Mouse (Mus musculus) bone marrow, adult 2 months (tissue): ENCODE measurements at regions not wholly inside any gene's neighbourhood (a gene's known extent, or its start where the extent isn't known, plus 50 kb on each side); places are given as distances from the start of the nearest gene placed in this dataset.

Source experiments
- H3K27ac ChIP-seq: fragments of 200-500 bp; 2 replicates; pipeline ENCODE4 v1.5.1; 2012; ENCODE audit warnings: low read depth, mild to moderate bottlenecking, control low read depth, inconsistent platforms, low read length; ENCODE audit not compliant: control insufficient read depth, poor library complexity, insufficient read depth
- H3K4me1 ChIP-seq: fragments of 200-500 bp; 2 replicates; pipeline ENCODE4 v1.6.1; 2011; ENCODE audit warnings: low read length; ENCODE audit not compliant: control insufficient read depth, insufficient read depth
- H3K4me3 ChIP-seq: fragments of 200-500 bp; replicated peaks from 2 replicates; pipeline ENCODE3; 2011; ENCODE audit warnings: mild to moderate bottlenecking, low read depth, low read length, control low read depth; ENCODE audit not compliant: control insufficient read depth
- CTCF ChIP-seq: fragments of 200-500 bp; IDR thresholded peaks from 2 replicates; pipeline ENCODE4 v1.5.1; 2011; ENCODE audit warnings: low read length, control low read depth; ENCODE audit not compliant: control insufficient read depth, insufficient read depth
- POLR2A ChIP-seq: fragments of 200-500 bp; IDR thresholded peaks from 2 replicates; pipeline ENCODE4 v1.6.1; 2011; ENCODE audit warnings: low read depth, mild to moderate bottlenecking, control low read depth, low read length, borderline replicate concordance; ENCODE audit not compliant: control insufficient read depth
- WGBS: fragments of 180-500 bp; shearing (Covaris S2); methylation state at CpG from one replicate; pipeline ENCODE4 v1.1.7; 2018; 5-methylcytosine and 5-hydroxymethylcytosine counted together

DNA sequence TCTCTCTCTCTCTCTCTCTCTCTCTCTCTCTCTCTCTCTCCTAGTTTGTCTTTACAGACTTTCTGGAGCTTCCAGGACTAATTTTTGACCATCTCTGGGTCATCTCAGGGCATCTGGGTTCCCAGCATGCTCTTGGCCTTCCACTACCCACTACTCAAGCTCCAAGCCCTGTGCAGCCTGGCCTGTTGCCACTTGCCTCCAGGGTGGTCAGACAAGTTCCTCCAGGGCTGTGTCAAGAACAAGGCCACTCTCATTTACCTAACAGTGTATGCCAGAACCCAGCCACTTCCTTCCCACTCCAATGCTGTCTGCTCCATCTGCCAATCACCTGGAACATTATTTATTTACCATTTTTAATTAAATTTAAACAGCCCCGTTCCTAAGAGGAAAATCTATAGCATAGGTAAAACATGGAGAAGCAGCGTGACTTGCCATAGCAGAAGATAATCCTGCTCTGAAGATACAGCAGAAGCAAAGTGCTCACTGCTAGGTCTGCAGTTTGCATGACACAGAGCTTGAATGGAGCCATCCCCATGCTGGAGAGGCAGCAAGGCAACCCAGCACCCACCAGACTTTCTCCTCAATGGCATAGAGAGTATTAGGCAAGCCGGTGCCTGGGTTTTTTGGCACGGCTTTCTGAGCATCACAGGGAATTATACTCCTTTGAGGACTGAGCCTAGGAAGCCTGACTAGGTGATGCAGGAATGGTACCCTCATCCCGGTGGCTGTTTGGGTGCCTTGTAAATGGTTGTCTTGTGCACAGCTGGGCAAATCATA is 54.0 kb downstream of the Foxi1 start:
- H3K4me3 ChIP-seq: no peak overlapping the region
- no peaks in the 10 kb centered on the region for H3K4me1 ChIP-seq
- H3K27ac ChIP-seq: no peak overlapping the region
- 62% methylated on average over 5 of the region's 5 CpGs for WGBS
- TF ChIP-seq CTCF (no peak), POLR2A (no peak)

DNA sequence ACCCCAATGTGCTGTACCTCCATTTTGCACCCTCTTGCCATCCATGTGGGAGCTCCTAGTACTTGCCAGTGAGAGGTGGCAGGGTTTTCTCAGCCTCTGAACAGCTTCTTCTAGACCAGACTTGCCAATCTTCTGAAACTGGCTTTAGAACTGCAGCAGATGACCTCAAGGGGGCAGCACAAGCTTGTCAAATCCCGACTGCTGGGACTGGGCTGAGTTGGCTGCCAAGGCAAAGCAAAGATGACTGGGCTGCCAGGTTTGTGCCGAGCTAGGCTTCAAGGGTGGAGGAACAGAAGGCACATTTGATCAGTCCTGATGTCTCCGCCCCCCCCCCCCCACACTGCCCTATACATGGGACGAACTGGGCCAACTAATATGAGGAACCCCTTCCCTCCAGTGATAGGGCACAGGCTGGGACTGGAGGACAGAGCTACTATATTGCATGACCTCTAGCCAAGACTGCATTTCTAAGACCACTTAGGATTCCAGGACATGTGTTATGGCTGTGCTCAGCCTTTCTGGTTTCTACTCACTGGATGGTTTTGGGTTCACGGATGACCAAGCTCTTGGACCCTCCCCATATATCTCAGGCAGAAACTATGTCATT is 51.1 kb upstream of the 4930469K13Rik start:
- no peak overlapping the region for H3K4me3 ChIP-seq
- TF ChIP-seq CTCF: peak; percentile 64
- TF ChIP-seq POLR2A: no peak
- H3K27ac ChIP-seq: no peak overlapping the region
- 24% methylated on average over 5 of the region's 5 CpGs for WGBS
- no peaks in the 10 kb centered on the region for H3K4me1 ChIP-seq
